Mouse (Mus musculus) layer of hippocampus, adult 9-10 months (tissue): ENCODE measurements at regions not wholly inside any gene's neighbourhood (a gene's known extent, or its start where the extent isn't known, plus 50 kb on each side); places are given as distances from the start of the nearest gene placed in this dataset.

Experiments used
- DNase-seq: peaks from one replicate; pipeline ENCODE4 v3.0.0; 2022; ENCODE audit warnings: low spot score

DNA sequence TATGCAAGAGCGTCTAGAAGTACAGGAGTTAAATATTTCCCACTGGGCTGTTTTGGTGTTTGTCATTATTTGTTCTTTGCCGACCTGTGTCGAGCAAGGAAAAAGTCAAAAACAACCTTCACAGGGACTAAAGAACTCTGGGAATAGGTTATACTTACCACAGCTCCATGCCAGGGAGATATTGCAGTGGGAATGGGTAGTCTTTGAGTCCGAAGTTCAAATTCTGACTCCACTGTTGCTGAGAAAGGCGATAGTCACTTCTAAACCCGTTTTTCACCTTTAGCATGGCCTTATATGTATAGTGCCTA lies 116.8 kb upstream of the Maf start:
- no peak for DNase-seq

DNA sequence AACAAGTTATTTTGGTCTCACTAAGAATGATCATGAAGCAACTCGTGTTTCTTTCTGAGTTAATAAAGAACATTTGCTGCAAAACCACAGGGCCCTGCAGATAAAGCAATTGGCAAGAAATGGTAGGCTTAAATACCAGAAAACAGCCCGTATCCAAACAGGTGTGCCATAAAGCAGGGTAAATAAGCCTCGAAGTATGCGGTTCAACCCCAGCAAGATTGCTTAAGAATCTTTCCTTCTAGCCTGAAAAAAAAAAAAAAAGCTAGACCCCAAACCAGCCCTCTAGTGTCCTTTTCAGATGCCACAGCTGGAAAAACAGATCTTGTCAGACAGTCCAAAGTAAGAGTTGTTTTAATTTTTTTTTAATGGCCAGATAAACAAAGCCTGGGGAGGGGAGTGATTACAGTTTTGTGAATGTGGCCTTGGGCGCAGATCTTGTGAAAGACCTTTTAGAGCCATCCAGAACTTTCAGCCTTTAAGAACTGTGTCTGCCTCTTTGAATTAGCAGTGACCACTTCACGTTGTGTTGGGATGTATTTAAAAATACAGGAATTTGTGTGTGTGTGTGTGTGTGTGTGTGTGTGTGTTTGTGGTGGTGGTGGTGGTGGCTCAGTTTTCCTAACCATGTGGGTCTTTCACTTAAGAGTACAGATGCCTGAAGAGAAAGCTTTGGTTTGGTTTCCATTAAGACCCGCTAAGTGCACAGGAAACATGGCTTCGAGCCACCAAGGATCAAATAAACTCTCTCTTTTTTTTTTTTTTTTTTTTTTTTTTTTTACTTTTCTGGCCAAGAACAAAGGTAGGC lies 116.3 kb upstream of the Maf start:
- no peak for DNase-seq

DNA sequence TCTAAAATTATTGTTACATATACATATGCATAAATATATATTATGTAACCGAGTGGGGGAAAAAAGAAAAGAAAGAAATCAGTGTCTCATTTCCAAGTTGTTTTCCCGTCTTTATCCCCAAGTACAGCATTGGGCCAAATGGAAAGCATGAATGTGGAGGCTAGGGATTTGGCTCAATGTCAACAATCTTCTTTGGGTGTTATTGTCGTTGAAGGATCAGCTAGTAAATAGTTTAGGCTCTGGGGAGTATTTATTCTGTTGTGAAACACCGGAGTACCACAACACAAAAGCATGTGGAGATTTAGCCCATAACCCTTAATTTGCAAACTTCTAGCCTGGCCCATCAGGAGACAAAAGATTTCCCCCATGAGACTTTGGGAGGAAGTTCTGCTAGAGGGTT lies 105.8 kb upstream of the Maf start:
- DNase-seq: no peak

DNA sequence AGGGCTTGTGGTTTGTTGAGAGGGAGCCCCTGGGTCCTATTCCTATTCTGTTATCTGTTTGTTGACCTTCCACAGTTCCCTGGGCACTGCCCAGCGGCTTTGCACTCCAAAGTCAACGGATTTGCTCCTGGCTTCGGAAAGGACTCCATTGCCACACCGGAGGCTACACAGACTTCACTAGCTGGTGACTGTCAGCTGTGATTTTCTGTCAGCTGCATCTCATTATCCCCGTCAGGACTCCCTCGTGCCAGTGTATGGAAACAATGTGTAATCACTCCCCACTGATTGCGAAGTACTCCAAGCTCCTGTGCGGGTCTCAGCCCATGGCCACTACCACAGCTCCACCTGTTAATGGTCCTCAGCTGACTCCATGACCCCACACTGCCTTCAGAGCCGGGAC lies 99.0 kb upstream of the Maf start:
- DNase-seq: no peak

DNA sequence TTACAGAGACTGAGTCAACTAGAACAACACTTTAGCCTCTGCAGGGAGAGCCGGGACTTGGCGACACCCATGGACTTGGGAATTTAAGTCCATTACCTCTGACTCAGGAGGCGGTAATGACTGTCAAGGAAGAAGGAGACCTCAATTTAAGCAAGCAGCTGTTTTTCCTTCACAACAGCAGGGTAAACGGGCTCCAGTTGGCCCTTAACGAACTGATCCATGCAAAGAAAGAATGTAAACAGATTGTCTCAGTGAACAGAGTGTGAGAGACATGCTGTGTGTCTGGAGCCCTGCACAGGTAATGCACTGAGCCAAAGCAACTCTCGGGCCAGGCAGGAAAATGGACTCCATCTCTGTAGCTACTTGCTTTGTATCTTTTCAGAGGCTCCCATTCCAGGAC lies 98.5 kb upstream of the Maf start:
- no peak for DNase-seq

DNA sequence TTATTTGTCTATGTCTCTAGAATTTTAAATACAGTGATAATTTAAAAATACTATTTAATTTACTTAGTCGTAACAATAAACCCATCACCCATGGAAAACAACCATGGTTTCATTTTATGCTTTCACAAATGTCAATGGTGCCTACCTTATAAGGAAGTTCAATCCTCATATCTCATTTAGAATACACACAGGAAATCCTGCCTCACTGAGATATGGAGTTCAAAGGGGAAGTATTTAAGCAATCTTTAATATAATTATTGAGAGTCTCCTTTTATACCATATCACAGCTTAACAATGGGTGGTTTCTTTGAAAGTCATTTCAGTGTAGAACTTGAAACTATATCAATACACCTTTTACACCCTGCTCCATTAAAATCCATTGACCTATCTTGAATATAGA lies 86.0 kb upstream of the Maf start:
- DNase-seq: no peak

DNA sequence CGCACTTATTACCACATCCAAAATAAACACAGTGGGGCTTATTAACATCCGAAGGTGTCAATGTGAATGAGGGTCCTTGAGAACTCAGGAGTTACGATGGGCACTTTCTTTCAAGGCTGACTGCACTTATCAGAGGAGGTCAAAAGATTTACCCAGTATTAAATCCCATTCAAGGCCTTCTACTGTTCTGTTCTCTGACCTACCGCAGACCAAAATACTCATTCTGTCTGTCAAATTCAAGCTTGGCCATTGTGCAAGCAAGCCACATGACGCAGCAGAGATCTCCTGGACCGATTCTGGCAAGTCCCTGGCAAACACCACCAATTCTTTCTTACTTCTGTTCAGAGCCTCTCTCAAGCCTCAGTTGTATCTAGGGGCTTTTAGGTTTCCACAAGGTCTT lies 80.8 kb upstream of the Maf start:
- DNase-seq: no peak

DNA sequence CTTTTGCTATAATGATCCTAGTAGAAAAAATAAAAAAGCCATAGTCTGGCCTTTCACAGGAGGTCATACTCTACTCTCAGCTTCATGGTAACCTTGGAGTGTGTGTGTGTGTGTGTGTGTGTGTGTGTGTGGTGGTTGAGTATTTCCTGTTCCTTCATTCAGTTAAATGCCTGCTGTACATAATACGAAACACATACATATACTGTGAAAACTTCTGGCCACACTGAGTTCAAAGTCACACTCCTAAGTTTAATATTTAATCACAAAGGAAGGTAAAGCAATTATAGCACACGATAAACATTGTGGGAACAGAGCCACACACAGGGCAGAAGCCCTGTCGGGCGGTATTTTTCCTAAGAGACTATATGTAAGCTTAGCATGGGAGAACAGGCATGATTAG lies 78.6 kb upstream of the Maf start:
- DNase-seq: no peak

DNA sequence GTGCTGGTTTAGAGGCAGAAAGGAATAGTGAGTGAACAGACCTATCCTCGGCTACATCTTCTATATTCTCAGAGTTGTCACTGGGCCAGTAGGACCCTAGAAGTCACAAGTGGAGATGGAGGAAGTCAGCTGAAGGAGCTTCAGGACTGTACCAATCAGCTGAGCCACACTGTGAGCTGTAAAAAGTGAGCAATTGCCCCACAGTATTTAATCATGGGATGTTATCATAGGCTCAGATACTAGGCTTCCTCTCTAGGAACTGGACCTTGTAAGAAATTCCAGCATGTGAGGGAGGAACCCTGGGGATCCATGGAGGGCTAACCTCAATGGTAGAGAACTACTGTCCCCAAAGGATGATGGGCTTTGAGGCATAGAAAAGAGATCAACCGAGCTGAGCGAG lies 78.2 kb upstream of the Maf start:
- DNase-seq: no peak

DNA sequence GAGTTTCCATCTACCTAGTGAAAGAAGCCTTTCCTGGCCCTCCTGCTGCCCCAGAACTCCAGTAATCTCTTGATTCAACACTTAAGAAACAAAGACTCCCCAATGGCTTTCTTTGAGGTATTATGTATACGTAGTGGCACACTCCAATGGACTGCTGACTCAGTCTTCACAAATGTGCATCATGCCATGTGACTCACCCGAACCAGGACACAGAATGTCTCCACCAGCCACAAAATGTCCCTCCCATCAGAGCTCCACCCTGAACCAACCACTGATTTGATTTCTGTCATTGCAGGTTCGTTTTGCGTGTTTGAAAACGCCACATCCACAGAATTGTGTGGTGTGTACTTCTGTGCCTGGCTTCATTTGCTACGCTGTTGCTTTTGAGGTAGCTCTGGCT lies 75.8 kb upstream of the Maf start:
- DNase-seq: no peak

DNA sequence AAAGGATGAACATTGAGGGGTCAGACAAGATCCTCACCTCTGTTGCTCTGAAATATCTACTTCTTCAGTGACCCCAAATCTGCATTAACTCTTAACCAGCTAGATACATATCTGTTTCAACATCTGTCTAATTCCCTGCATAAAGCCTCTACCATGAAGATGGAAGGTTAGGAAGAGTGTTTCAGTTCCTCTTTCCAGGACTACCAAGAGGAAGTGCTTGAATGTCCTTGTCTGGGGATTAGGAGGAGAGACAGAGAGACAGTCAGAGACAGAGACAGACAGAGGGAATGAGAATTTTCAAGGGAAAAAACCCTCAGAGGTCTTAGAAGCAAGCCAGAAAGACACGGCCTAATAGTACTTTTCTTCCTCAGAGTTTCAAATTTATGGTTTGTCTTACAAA lies 70.8 kb upstream of the Maf start:
- DNase-seq: no peak

DNA sequence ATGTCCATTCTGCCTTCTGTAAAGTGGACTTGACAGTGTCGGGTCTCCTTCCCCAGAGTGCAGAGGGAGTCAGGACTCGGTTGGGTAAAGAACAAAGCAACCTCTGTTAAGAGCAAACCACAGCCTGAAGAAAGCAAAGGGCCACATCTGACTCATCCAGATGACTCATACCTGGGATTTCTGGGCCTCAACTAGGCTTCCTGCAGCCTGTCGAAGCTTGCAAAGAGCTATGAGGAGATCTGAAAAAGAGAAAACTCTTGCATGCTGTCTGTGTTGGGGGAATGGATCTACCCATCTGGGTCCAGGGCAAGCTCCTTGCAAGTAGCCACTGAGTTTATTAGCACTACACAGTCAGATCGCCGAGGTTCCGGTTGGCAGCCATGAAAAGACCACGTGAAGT lies 63.5 kb upstream of the Maf start:
- DNase-seq: no peak

DNA sequence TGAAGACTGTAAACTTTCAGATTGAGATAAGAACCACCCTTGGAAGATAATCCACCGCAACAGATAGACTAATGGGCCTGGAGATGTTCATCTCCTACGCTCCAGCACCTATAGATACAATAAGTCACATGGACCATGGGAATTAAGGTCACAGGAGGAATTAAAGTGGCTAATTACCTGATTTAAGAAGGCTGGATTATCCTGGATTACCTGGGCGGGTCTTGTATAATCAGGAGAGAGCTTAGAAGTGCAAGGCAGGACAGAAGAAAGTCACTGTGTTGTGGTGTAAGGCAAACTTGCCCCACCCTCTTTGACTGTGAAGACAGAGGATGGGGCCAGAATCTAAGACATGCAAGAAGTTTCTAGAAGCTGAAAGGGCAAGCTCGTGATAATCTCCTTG lies 61.0 kb upstream of the Maf start:
- no peak for DNase-seq

DNA sequence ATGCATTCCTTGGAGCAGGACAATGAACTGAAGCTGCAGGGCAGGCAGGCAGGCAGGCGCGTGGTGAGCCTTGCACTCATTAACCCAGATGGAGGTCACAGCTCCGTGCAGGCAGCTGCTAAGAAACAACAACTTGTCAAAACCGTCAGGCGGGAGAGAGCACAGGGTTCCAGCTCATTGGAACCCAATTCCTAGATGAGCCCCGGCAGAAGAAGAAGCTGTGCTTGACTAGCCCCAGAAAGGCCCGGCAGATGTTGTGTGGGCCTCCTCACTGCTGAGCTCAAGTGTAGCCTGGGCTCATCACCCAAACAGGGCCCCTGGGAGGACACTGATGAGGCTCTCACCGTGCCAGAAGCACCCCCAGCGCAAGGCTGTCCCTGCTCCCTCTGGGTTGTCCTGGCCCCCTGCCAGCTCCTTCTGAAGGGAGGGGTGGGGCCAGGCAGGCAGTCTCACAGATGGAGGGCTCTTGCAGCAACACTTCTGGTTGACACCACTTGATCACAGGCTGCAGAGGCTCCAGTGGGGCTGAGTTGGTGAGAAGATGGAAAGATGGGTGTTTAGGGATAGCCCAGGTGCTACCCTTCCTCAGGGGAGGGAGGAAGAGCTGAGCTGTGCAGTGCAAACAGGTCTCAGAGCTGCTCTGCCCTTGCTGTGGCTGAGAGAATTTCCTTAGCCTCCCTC lies 58.8 kb upstream of the Maf start:
- DNase-seq: no peak

DNA sequence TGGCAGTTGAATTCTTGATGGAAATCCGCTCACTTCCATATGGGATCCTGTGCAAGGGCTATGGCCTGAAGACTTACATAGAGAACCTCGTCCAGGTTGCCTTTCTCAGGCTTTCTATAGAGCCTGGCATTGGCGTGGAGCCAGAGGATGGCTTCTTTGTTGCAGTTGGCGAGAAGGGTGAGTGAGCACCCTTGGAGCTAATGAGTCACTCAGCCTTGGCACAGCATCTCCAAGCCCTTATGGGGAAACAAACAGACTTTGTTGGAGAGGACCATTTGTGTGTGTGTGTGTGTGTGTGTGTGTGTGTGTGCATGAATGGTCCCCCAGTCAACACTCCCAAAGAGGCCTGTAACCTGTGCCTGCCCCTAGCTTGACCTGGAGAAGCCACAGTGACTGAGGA lies 57.0 kb upstream of the Maf start:
- DNase-seq: no peak

DNA sequence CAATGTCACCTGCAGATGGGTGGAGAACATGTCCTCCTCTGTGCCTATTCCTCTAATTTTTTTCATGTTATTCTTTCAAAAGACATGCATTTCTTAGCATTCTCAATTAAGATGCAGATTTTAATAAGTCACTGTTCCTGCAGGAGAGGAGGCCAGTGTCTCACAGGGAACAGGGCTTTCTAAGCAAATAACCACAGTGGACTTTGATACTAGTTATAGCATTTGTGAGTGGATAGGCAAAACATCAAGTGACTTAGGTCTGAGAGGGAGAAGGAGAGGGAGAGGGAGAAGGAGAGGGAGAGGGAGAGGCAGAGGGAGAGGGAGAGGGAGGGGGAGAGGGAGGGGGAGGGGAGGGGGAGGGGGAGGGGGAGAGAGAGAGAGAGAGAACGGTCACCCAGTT lies 50.4 kb upstream of the Maf start:
- DNase-seq: no peak
